Mouse (Mus musculus) E14TG2a.4 (cell line): ENCODE measurements around the gene Il10.

ENCODE experiments used
- CTCF ChIP-seq: conservative IDR thresholded peaks from 2 replicates; pipeline ENCODE4 v1.5.1; 2014; ENCODE audit warnings: low read length
- POU5F1 ChIP-seq: IDR thresholded peaks from 2 replicates; pipeline ENCODE4 v1.6.1; 2014; ENCODE audit warnings: low read length, borderline replicate concordance

DNA sequence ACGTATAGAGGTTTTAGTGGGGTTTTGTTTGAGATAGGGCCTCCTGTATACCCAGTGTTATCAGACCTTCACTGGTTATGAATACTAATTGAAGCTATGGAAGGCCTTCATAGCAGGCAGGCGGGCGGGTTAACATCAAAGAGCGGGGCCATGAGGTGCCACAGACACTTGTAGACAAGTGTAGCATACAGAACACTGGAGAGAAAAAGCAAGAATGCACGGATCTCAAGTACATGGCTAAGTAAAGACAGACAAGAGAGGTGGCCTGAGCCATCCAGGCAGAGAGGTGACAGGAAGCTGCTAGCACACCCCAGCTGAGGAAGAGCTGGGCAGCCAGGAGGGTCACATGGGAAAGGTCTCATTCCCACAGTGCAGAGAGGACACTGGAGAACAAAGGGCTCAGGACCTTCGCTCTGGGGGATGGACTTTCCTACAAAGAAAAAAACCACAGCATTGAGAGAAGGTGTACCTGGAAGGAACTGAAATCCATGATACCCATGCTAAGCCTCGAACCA, 42.2 kb downstream of the Il10 start:
- TF ChIP-seq CTCF = no peak
- TF ChIP-seq POU5F1 = no peak
